Mouse (Mus musculus): ENCODE data around the gene Socs2.

GRCm38 (mm10) chr10:95371942-95372341, 45.0 kb downstream of the Socs2 start:
- TF ChIP-seq POU5F1 (IDR thresholded peaks at IDR 0.05; ENCODE audit: borderline replicate concordance, low read length) (no peak), CTCF (conservative IDR thresholded peaks at IDR 0.05; ENCODE audit: low read length) (no peak), NANOG (IDR thresholded peaks at IDR 0.05; ENCODE audit: borderline replicate concordance, low read length) (no peak)
